Mouse (Mus musculus) neural tube, embryonic 13.5 days (tissue): ENCODE data around the gene Synpo2. TPM values are rescaled to one million over a fixed set of nuclear protein-coding genes. Genes with fewer than 3 reads are reported as not detected.

Source experiments
- ATAC-seq: fragments of 200-750 bp; cut with Nextera tagmentation; 2 replicates; pipeline ENCODE4 v1.8.0; 2017; ENCODE audit warnings: low read depth, mild to moderate bottlenecking, moderate TSS enrichment, moderate library complexity
- H3K27ac ChIP-seq: fragments of 300-500 bp; sonication (generic); replicated peaks from 2 replicates; pipeline ENCODE4 v1.5.1; 2015; ENCODE audit warnings: moderate library complexity, mild to moderate bottlenecking, inconsistent platforms
- H3K27me3 ChIP-seq: fragments of 300-500 bp; sonication (generic); 2 replicates; pipeline ENCODE4 v1.6.1; 2015; ENCODE audit warnings: mild to moderate bottlenecking, inconsistent platforms
- H3K36me3 ChIP-seq: fragments of 300-500 bp; sonication (generic); 2 replicates; pipeline ENCODE4 v1.6.1; 2015; ENCODE audit warnings: mild to moderate bottlenecking, inconsistent platforms
- H3K4me1 ChIP-seq: fragments of 300-500 bp; sonication (generic); replicated peaks from 2 replicates; pipeline ENCODE4 v1.6.1; 2015; ENCODE audit warnings: inconsistent platforms
- H3K4me2 ChIP-seq: fragments of 300-500 bp; sonication (generic); 2 replicates; pipeline ENCODE4 v1.6.1; 2015; ENCODE audit warnings: inconsistent platforms, mild to moderate bottlenecking, moderate library complexity
- H3K4me3 ChIP-seq: fragments of 300-500 bp; sonication (generic); 2 replicates; pipeline ENCODE4 v1.5.1; 2015; ENCODE audit warnings: mild to moderate bottlenecking, inconsistent platforms
- H3K9ac ChIP-seq: fragments of 300-500 bp; sonication (generic); 2 replicates; pipeline ENCODE4 v1.6.1; 2015; ENCODE audit warnings: moderate library complexity, mild to moderate bottlenecking, inconsistent platforms
- H3K9me3 ChIP-seq: fragments of 300-500 bp; sonication (generic); 2 replicates; pipeline ENCODE4 v1.6.1; 2016; ENCODE audit warnings: inconsistent platforms
- WGBS: fragments of 180-500 bp; shearing (Covaris S2); methylation state at CpG from one replicate; pipeline ENCODE4 v1.1.7; 2015; 5-methylcytosine and 5-hydroxymethylcytosine counted together
- polyA plus RNA-seq: library from polyadenylated mRNA; unstranded; fragments of >200 nt; fragmentation: Nextera tagmentation; extraction: Ambion mirVana; gene quantifications from 2 replicates; pipeline ENCODE4 v1.2.1, GENCODE M21; 2015

The Synpo2 gene
- 2.0 and 2.7 TPM in 2 replicates for polyA plus RNA-seq

DNA sequence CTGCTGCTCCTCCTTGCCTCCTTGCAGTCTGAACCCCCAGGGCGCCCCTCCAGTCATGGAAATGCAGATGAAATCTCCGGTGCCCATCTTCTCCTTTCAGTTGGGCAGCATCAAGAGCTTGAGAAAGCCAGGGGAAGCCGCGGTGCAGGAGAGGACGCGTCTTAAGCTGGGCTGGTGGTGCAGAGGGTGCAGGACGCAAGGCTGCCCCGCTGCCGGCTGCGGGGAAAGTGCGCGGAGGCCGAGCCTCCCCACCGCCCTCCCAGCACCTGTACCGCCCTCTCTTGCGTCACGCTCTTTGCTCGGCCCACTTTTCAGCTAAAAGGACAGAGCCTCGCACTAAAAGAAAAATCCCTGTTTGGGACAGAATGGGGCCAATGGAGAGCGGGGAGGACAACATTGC is at the start of gene Synpo2:
TSS of gene Synpo2 (minus strand) at position 229 of the 400 bp plus-strand sequence.
- ATAC-seq, result peak; percentile 64; the same call in 1 of the 2 replicates
- Histone ChIP-seq H3K27ac (no peak within 1 kb of the TSS), H3K9me3 (no peaks in the 10 kb centered on the region), H3K4me3 (peak within 1 kb of the TSS; percentile 47), H3K9ac (peak within 1 kb of the TSS; percentile 66), H3K4me1 (peaks cover 16% of the 10 kb centered on the region), H3K36me3 (no peaks in the 10 kb centered on the region), H3K4me2 (peak within 1 kb of the TSS; percentile 81), H3K27me3 (peaks cover 22% of the 10 kb centered on the region)
- under 1% methylated on average over 20 of the region's 20 CpGs for WGBS

DNA sequence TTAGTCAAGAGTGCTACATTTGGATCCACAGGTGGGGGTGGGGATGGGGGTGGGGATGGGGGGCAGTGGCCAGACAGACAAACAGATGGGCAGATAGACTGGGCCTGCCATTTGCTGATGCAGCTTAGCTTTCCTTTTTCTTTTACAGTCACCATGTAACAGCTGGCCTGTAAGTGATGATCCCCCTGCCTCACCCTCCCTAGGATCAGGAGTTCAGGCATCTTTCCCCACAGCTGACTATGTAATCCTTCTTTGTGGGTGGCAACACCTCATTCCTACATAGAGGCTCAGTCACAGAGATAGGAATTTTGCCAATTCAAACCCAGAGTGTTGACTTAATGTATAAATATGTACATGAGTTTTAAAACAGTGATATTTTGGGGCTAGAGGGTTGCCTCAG is 49.7 kb upstream of the Synpo2 start:
- Histone ChIP-seq H3K9me3 (no peaks in the 10 kb centered on the region), H3K36me3 (no peaks in the 10 kb centered on the region), H3K27me3 (no peaks in the 10 kb centered on the region), H3K4me3 (no peak overlapping the region), H3K4me1 (no peaks in the 10 kb centered on the region), H3K9ac (no peak overlapping the region), H3K27ac (no peak overlapping the region), H3K4me2 (no peak overlapping the region)
- ATAC-seq, result no peak

GRCm38 (mm10) chr3:123284284-123284683 is 48.3 kb upstream of the Synpo2 start:
- Histone ChIP-seq H3K4me3 (no peak overlapping the region), H3K9me3 (no peaks in the 10 kb centered on the region), H3K9ac (no peak overlapping the region), H3K27me3 (no peaks in the 10 kb centered on the region), H3K36me3 (no peaks in the 10 kb centered on the region), H3K4me2 (no peak overlapping the region), H3K4me1 (no peaks in the 10 kb centered on the region), H3K27ac (no peak overlapping the region)
- 93% methylated on average over 5 of the region's 5 CpGs for WGBS
- ATAC-seq, result no peak

DNA sequence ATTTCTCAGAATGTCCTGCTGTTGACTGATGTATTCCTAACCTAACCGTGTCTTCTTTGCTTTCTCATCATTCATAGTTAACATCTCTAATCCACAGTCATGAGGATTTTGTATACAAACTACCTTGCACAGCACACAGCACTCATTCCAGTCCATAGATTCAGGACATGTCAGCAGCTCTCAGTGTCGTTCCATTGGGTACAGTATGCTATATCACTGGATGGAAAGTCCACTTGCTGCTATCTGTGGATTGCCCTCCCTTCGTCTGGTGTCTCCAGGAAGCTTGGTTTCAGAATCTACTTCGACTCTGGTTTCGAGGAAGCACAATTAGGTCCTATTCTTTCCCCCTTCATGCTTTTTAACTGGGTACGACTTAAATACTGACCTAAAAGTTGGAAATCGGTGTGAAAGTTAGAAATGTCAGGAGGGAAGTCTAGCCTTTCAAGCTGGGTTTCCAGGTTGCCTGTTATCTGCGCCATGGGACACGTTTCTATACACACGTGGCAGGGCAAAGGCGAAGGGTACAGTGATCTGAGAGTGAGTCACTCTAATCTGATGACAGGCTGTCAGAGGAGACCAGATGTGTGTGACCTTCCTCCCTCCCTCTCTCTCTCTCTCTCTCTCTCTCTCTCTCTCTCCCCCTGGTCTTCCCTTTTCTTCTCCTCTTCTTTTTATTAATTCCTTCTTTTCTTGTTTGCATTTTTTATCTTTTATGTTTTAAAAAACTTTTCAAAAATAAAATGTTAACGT is 47.1 kb upstream of the Synpo2 start:
- no peak for ATAC-seq
- 87% methylated on average over 12 of the region's 12 CpGs for WGBS

DNA sequence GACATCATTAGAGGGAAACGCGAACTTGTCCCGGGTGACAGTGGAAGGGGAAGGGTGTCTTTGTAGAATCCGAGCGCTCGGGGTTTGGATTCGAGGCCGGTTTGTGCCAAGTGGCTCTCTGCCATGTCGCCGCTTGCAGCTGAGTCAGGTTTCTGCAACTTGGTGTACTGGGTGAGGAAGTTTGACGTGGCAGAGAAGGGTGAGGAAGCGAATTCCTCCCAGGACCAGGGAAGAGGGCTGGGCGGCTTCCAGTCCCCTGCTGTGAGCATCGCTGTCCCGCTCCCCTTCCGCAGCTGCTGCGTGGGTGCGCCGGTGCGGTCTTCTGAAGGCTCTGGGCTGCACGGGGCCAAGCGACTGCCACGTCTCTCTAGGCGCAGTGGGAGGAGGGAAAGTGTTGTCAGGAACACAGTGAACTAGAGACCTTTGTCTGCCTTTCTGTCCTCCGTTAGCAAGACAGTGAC is 31.8 kb upstream of the Synpo2 start:
- ATAC-seq, result peak; percentile 73
- Histone ChIP-seq H3K27ac (peak overlapping the region; percentile 52), H3K4me1 (peaks cover 13% of the 10 kb centered on the region), H3K9me3 (no peaks in the 10 kb centered on the region), H3K4me2 (peak overlapping the region; percentile 73), H3K27me3 (peaks cover 34% of the 10 kb centered on the region), H3K36me3 (no peaks in the 10 kb centered on the region), H3K4me3 (peak overlapping the region; percentile 72), H3K9ac (peak overlapping the region; percentile 68)
- under 1% methylated on average over 25 of the region's 25 CpGs for WGBS

More for the DNA sequence above, 47.1 kb upstream of the Synpo2 start:
- Histone ChIP-seq H3K27ac (no peak overlapping the region), H3K9me3 (no peaks in the 10 kb centered on the region), H3K4me3 (no peak overlapping the region), H3K9ac (no peak overlapping the region), H3K4me1 (no peaks in the 10 kb centered on the region), H3K4me2 (no peak overlapping the region), H3K36me3 (no peaks in the 10 kb centered on the region), H3K27me3 (no peaks in the 10 kb centered on the region)

DNA sequence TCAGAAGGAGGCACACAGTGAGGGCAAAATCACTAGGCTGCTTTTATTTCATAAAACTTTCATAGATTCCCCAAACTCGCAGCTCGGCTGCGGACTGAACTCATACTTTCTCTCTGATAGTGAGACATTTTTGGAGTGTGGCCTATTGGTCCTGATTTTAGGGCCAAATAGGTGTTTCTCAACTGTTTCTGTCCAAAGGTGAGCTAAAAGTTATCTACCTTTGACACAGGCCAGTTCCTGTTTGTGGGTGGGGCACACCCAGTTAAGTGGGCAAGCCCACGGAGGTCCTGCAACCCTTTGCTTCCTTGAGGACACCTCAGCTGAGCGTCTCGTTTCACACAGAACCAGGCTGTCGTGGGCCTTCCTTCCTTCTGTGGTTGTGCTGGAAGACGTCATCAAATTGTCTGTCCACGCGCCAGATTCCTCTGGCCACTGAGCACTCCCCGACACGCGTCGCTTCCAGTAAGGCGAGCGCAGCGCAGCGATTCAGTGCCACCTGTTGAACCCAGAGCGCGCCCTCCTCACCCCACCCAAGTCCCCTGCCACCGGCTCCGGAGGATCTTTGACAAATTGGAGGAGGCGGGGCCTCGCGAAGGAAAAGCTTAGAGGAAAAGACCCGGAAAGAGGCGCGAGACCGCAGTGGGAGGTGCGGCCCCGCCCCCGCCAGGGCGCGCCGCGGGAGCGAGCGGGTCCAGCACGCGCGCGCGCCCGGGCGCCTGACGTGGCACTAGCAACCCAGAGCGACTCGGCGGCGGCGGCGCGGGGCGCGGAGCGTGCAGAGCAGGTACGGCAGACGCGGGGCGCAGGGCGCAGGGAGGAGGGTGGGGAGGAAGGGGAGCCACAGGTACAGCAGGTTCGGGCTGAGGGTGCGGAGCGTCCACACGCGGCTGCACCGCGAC is 31.1 kb upstream of the Synpo2 start, which contains the start of gene Sec24d:
TSS of gene Sec24d (plus strand) at position 703 of the 899 bp plus-strand sequence.
- H3K27ac ChIP-seq, result peak within 1 kb of the TSS; percentile 52
- peaks cover 34% of the 10 kb centered on the region for H3K27me3 ChIP-seq
- ATAC-seq, result peak; percentile 95
- 4% methylated on average over 60 of the region's 68 CpGs for WGBS
- H3K9me3 ChIP-seq, result no peaks in the 10 kb centered on the region
- peak within 1 kb of the TSS; percentile 73 for H3K4me2 ChIP-seq
- peaks cover 13% of the 10 kb centered on the region for H3K4me1 ChIP-seq
- H3K36me3 ChIP-seq, result no peaks in the 10 kb centered on the region
- H3K9ac ChIP-seq, result peak within 1 kb of the TSS; percentile 68
- peak within 1 kb of the TSS; percentile 72 for H3K4me3 ChIP-seq

DNA sequence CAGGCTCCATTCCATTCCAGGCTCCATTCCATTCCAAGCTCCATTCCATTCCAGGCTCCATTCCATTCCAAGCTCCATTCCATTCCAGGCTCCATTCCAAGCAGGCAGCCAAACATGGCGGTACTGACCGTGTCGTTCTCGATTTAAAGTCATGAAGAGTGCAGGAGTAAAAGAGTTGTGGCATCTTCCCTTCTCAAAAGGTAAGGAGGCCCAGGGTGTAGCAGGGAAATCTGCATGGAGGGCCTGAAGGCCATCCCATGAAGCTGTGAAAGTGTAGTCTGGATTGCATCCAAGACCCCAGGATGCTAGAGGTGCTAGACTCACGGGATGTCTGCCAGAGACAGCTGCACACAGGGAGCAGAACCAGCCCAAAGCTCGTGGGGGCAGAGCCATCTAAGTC is 28.8 kb upstream of the Synpo2 start:
- ATAC-seq, result no peak

GRCm38 (mm10) chr3:123258709-123259108 is 22.8 kb upstream of the Synpo2 start:
- WGBS, result 82% methylated on average over 4 of the region's 4 CpGs
- Histone ChIP-seq H3K4me3 (no peak overlapping the region), H3K4me2 (no peak overlapping the region), H3K27me3 (no peaks in the 10 kb centered on the region), H3K9me3 (peaks cover 5% of the 10 kb centered on the region; the same call in 1 of the 2 replicates), H3K27ac (no peak overlapping the region), H3K4me1 (no peaks in the 10 kb centered on the region), H3K9ac (no peak overlapping the region), H3K36me3 (no peaks in the 10 kb centered on the region)
- ATAC-seq, result no peak

More for the DNA sequence above, 28.8 kb upstream of the Synpo2 start:
- no peaks in the 10 kb centered on the region for H3K9me3 ChIP-seq
- H3K4me2 ChIP-seq, result no peak overlapping the region
- no peak overlapping the region for H3K9ac ChIP-seq
- H3K36me3 ChIP-seq, result no peaks in the 10 kb centered on the region
- H3K27me3 ChIP-seq, result peaks cover 30% of the 10 kb centered on the region
- no peak overlapping the region for H3K27ac ChIP-seq
- WGBS, result 58% methylated on average over 6 of the region's 6 CpGs
- peaks cover 13% of the 10 kb centered on the region for H3K4me1 ChIP-seq
- H3K4me3 ChIP-seq, result peak overlapping the region; percentile 17; the same call in 1 of the 2 replicates

DNA sequence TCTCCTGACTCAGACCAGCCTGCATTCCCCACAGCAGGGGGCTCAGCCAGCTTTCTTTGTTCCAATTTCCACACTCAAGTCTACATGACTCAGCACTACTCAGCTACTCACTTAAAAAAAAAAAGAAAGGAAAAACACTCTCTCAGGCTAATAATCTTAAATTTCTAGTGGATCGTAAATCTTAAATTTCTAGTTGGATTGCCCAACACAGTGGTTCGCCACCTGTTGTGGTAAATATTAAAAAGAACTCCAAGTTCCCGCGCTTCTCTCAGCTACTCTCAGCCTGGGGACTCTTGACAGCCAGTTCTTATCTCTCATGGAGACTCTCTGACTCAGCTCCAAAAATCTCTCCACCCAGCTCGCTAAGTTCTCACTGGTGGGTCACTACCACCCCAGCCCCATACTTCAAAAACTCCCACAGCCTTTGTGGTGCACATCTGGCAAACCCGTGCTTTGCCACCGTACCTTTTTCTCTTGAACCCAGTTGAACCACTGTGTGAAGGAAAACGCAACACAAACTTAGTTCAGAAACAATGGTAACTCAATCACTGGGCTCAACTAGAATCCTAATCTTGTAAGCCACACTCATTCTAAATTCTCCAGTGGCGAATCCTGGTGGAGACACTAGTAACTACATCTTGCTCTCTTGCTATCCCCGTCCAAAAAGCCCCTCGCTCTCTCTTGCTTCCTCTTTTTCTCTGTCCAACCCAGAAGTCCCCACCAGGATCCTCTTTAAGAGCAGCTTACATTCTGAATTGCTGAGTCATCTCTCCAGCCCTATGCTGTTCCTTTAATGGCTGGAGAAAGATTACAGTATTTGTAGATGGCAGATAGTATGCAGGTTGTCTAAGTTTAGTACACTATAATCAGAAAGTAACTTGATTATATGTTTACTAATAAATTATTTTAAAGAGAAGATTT is 20.5 kb upstream of the Synpo2 start:
- H3K4me2 ChIP-seq, result no peak overlapping the region
- H3K9ac ChIP-seq, result no peak overlapping the region
- H3K27ac ChIP-seq, result no peak overlapping the region
- H3K4me1 ChIP-seq, result no peaks in the 10 kb centered on the region
- 81% methylated on average over 11 of the region's 11 CpGs for WGBS
- ATAC-seq, result no peak
- H3K9me3 ChIP-seq, result peaks cover 5% of the 10 kb centered on the region; the same call in 1 of the 2 replicates
- no peaks in the 10 kb centered on the region for H3K27me3 ChIP-seq
- no peak overlapping the region for H3K4me3 ChIP-seq
- no peaks in the 10 kb centered on the region for H3K36me3 ChIP-seq

- Histone ChIP-seq H3K4me2 (no peak overlapping the region), H3K27me3 (no peaks in the 10 kb centered on the region), H3K9ac (no peak overlapping the region), H3K36me3 (no peaks in the 10 kb centered on the region), H3K4me3 (no peak overlapping the region), H3K4me1 (no peaks in the 10 kb centered on the region), H3K27ac (no peak overlapping the region), H3K9me3 (no peaks in the 10 kb centered on the region)
- WGBS, result 36% methylated on average over 4 of the region's 4 CpGs
- no peak for ATAC-seq
Observed at GRCm38 (mm10) chr3:123245646-123246045, 9.7 kb upstream of the Synpo2 start.

- Histone ChIP-seq H3K27ac (no peak overlapping the region), H3K36me3 (no peaks in the 10 kb centered on the region), H3K9ac (no peak overlapping the region), H3K9me3 (no peaks in the 10 kb centered on the region), H3K4me2 (no peak overlapping the region), H3K27me3 (no peaks in the 10 kb centered on the region), H3K4me1 (no peaks in the 10 kb centered on the region), H3K4me3 (no peak overlapping the region)
- ATAC-seq, result no peak
- 70% methylated on average over 5 of the region's 5 CpGs for WGBS
Observed at GRCm38 (mm10) chr3:123244376-123244775, 8.4 kb upstream of the Synpo2 start.
